Mouse (Mus musculus) erythroblast, embryonic 14.5 days (primary cell): Measurements from ENCODE around the gene Mars2.

Experiments used
- GATA1 ChIP-seq: IDR thresholded peaks from 2 replicates; pipeline ENCODE4 v1.6.1; 2012; ENCODE audit warnings: low read length, inconsistent platforms, mixed read lengths
- TAL1 ChIP-seq: IDR thresholded peaks from 3 replicates; pipeline ENCODE4 v1.6.1; 2012; ENCODE audit warnings: low read length, inconsistent platforms, mixed read lengths

DNA sequence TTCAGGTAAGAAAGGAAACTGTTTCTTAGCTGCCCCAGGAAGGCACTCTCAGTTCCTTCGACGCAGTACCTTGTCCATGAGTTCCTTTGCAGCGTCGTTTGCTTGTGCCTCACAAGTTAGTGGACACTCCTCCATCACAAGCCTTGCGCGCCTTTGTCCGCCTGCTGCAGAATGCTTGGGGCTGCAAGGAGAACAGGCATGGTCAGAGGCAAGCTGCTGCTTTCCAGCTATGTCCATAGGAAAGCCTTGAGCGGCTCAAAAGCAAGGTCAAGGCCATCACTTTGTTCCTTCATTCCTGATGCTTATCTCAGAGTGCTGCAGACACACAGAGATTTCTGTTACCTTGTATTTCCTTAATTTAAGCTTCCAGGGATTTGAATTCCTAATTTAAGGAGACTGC is 25.9 kb upstream of the Mars2 start:
- no peak for TF ChIP-seq TAL1
- TF ChIP-seq GATA1, result no peak
